Mouse (Mus musculus): ENCODE results near the gene Tbc1d30.

- no peak for TF ChIP-seq GATA1 (IDR thresholded peaks at IDR 0.05; ENCODE audit: low read length)
- TF ChIP-seq TAL1 (IDR thresholded peaks at IDR 0.05; ENCODE audit: low read length), result no peak
These were observed 87.4 kb downstream of the Tbc1d30 start for GRCm38 (mm10) chr10:121263520-121264203.
